Mouse (Mus musculus): Measurements from ENCODE around the gene Sspn.
A peak's percentile ranks its signal among the peaks of the same experiment; 100 is the strongest.

The Sspn gene

GRCm38 (mm10) chr6:145931341-145931740, at the start of gene Sspn:
Gene Sspn (plus strand): TSS chr6:145931641.
- no peak for DNase-seq (ENCODE audit: low read depth, low spot score)

- DNase-seq (ENCODE audit: low read depth, low spot score): no peak
Measured at GRCm38 (mm10) chr6:145883010-145883409, 48.4 kb upstream of the Sspn start.

- DNase-seq (ENCODE audit: low read depth, low spot score): no peak
Measured at GRCm38 (mm10) chr6:145883668-145884067, 47.8 kb upstream of the Sspn start.

GRCm38 (mm10) chr6:145885069-145885468, 46.4 kb upstream of the Sspn start:
- DNase-seq (ENCODE audit: low read depth, low spot score): no peak

- DNase-seq (ENCODE audit: low read depth, low spot score): no peak
Measured at GRCm38 (mm10) chr6:145886277-145886676, 45.2 kb upstream of the Sspn start.

GRCm38 (mm10) chr6:145887719-145888118, 43.7 kb upstream of the Sspn start:
- DNase-seq (ENCODE audit: low read depth, low spot score): no peak

- no peak for DNase-seq (ENCODE audit: low read depth, low spot score)
Measured at GRCm38 (mm10) chr6:145891951-145892350, 39.5 kb upstream of the Sspn start.

- no peak for DNase-seq (ENCODE audit: low read depth, low spot score)
Measured at GRCm38 (mm10) chr6:145892381-145893265, 38.8 kb upstream of the Sspn start.

GRCm38 (mm10) chr6:145893366-145894021, 37.9 kb upstream of the Sspn start:
- DNase-seq (ENCODE audit: low read depth, low spot score): no peak

GRCm38 (mm10) chr6:145894669-145895342, 36.6 kb upstream of the Sspn start:
- no peak for DNase-seq (ENCODE audit: low read depth, low spot score)

- DNase-seq (ENCODE audit: low read depth, low spot score): no peak
Measured at GRCm38 (mm10) chr6:145904169-145904568, 27.3 kb upstream of the Sspn start.

GRCm38 (mm10) chr6:145904616-145905015, 26.8 kb upstream of the Sspn start:
- no peak for DNase-seq (ENCODE audit: low read depth, low spot score)

GRCm38 (mm10) chr6:145906096-145906890, 25.1 kb upstream of the Sspn start:
- DNase-seq (ENCODE audit: low read depth, low spot score): no peak

GRCm38 (mm10) chr6:145909943-145910342, 21.5 kb upstream of the Sspn start:
- DNase-seq (ENCODE audit: low read depth, low spot score): no peak

GRCm38 (mm10) chr6:145910469-145911426, 20.7 kb upstream of the Sspn start:
- DNase-seq (ENCODE audit: low read depth, low spot score): peak; percentile 15

GRCm38 (mm10) chr6:145912232-145912631, 19.2 kb upstream of the Sspn start:
- no peak for DNase-seq (ENCODE audit: low read depth, low spot score)

- no peak for DNase-seq (ENCODE audit: low read depth, low spot score)
Measured at GRCm38 (mm10) chr6:145915435-145915834, 16.0 kb upstream of the Sspn start.

GRCm38 (mm10) chr6:145916401-145916800, 15.0 kb upstream of the Sspn start:
- DNase-seq (ENCODE audit: low read depth, low spot score): no peak

- DNase-seq (ENCODE audit: low read depth, low spot score): no peak
Measured at GRCm38 (mm10) chr6:145918236-145918635, 13.2 kb upstream of the Sspn start.

GRCm38 (mm10) chr6:145923594-145923993, 7.8 kb upstream of the Sspn start:
- DNase-seq (ENCODE audit: low read depth, low spot score): no peak

Measured in R1 (cell line).